Mouse (Mus musculus): Measurements from ENCODE around the gene Tsc2. TPM values are rescaled to one million over a fixed set of nuclear protein-coding genes. Genes with fewer than 3 reads are reported as not detected.

Gene Tsc2
- polyA plus RNA-seq, 1 experiment from 2014 or later: 69.2 TPM

DNA sequence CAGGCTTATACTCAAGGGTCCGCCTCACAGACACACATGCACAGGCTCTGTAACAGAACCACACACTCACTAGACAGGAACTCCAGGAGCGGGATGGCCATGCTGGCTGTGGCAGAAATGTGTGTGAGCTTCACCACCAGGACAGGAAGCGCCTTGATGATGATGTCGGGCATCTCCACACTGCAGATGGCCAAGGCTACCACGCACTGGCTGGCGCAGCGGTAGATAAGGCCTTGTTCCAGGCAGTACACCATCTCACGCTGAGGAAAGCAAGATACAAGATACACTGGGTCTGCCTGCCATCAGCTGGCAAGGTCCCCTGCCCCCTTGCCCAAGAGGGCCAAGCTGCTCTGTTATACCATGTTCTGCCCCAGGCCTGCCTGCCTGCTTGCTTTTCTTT, 23.6 kb downstream of the Tsc2 start:
- Histone ChIP-seq H3K4me2 (ENCODE audit: low read depth) (no peak overlapping the region), H3K27ac (ENCODE audit: low read depth, low read length) (no peak overlapping the region), H3K9ac (ENCODE audit: low read length) (no peak overlapping the region), H3K27me3 (ENCODE audit: control insufficient read depth, insufficient read depth, low read length) (no peaks in the 10 kb centered on the region), H3K4me3 (ENCODE audit: low read depth, low read length) (no peak overlapping the region), H3K36me3 (ENCODE audit: control insufficient read depth, insufficient read depth, low read length) (peaks cover 16% of the 10 kb centered on the region), H3K4me1 (ENCODE audit: control insufficient read depth, insufficient read depth, low read length) (no peaks in the 10 kb centered on the region), H3K9me3 (ENCODE audit: control insufficient read depth, low read length) (no peaks in the 10 kb centered on the region)
- no peak for DNase-seq (ENCODE audit: low spot score)
- ATAC-seq (ENCODE audit: insufficient read depth, low FRiP score, low TSS enrichment): no peak
- 94% methylated on average over 8 of the region's 8 CpGs for WGBS

DNA sequence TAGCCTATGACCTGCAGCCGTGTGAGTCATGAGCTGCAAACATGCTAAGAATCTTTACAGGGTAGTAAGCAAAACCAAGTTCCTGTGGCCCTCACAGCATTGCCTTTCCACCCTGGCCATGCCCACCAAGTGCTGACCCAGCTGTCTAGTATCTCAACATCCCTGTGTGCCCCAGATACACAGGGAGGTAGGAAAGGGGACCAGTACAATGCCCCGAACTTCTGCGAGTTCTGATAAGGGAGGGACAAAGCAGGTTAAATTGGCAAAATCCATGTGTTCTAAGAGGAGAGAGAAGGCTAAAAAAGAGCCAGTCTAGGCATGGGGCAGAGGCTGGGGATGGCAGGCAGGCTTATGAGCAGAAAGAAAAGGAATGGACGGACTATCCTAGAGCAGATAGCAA, 24.1 kb downstream of the Tsc2 start:
- H3K27me3 ChIP-seq (ENCODE audit: control insufficient read depth, insufficient read depth, low read length): no peaks in the 10 kb centered on the region
- no peak overlapping the region for H3K4me3 ChIP-seq (ENCODE audit: low read depth, low read length)
- H3K27ac ChIP-seq (ENCODE audit: low read depth, low read length): no peak overlapping the region
- 90% methylated on average over 4 of the region's 4 CpGs for WGBS
- H3K36me3 ChIP-seq (ENCODE audit: control insufficient read depth, insufficient read depth, low read length): peaks cover 11% of the 10 kb centered on the region
- no peak overlapping the region for H3K9ac ChIP-seq (ENCODE audit: low read length)
- DNase-seq (ENCODE audit: low spot score) (no peak), ATAC-seq (ENCODE audit: insufficient read depth, low FRiP score, low TSS enrichment) (no peak)
- H3K4me2 ChIP-seq (ENCODE audit: low read depth): no peak overlapping the region
- no peaks in the 10 kb centered on the region for H3K9me3 ChIP-seq (ENCODE audit: control insufficient read depth, low read length)
- H3K4me1 ChIP-seq (ENCODE audit: control insufficient read depth, insufficient read depth, low read length): no peaks in the 10 kb centered on the region

DNA sequence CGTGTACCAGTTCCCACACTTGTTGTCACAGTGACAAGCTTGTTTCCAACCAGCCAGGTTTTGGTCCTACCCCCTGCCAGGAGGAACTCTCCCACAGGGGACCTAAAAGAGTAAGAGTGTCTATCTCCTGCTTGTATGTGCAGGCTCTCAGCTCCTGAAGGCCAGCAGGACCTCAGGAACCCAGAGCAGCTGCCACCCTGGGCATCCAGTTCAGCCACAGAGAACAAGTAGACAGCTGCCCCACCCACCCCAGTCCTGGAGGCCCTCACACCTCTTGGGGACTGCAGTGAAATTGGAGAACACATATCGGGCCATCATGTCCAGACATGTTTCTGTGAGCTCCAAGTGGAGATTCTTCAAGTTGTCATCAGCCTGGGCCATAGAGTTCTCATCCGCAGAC, 27.9 kb downstream of the Tsc2 start:
- H3K4me2 ChIP-seq (ENCODE audit: low read depth): no peak overlapping the region
- no peaks in the 10 kb centered on the region for H3K27me3 ChIP-seq (ENCODE audit: control insufficient read depth, insufficient read depth, low read length)
- no peak overlapping the region for H3K27ac ChIP-seq (ENCODE audit: low read depth, low read length)
- H3K9me3 ChIP-seq (ENCODE audit: control insufficient read depth, low read length): no peaks in the 10 kb centered on the region
- H3K4me1 ChIP-seq (ENCODE audit: control insufficient read depth, insufficient read depth, low read length): no peaks in the 10 kb centered on the region
- no peak for ATAC-seq (ENCODE audit: insufficient read depth, low FRiP score, low TSS enrichment)
- WGBS: 92% methylated on average over 3 of the region's 3 CpGs
- H3K36me3 ChIP-seq (ENCODE audit: control insufficient read depth, insufficient read depth, low read length): peaks cover 24% of the 10 kb centered on the region
- no peak for DNase-seq (ENCODE audit: low spot score)
- H3K4me3 ChIP-seq (ENCODE audit: low read depth, low read length): no peak overlapping the region
- no peak overlapping the region for H3K9ac ChIP-seq (ENCODE audit: low read length)

DNA sequence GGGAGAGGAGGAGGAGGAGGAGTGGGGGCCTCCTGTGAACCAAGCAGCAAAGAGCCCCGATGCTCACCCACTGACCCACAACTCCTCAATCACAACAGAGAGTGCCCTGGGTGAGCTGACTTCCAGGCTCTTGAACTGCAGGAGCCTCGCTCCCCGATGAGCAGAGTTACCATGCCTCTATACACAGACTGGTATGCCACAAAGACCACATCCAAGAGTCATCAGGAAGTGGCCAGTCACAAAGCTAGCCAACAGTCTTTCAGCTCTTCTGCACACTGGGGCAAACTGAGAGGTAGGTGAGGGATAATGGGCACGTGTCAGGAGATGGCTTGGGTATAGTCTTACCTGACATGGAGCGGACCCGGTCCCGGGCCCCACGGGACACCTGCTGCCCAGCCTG, 28.5 kb downstream of the Tsc2 start:
- peaks cover 29% of the 10 kb centered on the region for H3K36me3 ChIP-seq (ENCODE audit: control insufficient read depth, insufficient read depth, low read length)
- DNase-seq (ENCODE audit: low spot score) (no peak), ATAC-seq (ENCODE audit: insufficient read depth, low FRiP score, low TSS enrichment) (no peak)
- 98% methylated on average over 8 of the region's 8 CpGs for WGBS
- no peak overlapping the region for H3K4me2 ChIP-seq (ENCODE audit: low read depth)
- H3K27me3 ChIP-seq (ENCODE audit: control insufficient read depth, insufficient read depth, low read length): no peaks in the 10 kb centered on the region
- H3K27ac ChIP-seq (ENCODE audit: low read depth, low read length): no peak overlapping the region
- no peak overlapping the region for H3K4me3 ChIP-seq (ENCODE audit: low read depth, low read length)
- no peaks in the 10 kb centered on the region for H3K4me1 ChIP-seq (ENCODE audit: control insufficient read depth, insufficient read depth, low read length)
- no peak overlapping the region for H3K9ac ChIP-seq (ENCODE audit: low read length)
- no peaks in the 10 kb centered on the region for H3K9me3 ChIP-seq (ENCODE audit: control insufficient read depth, low read length)

DNA sequence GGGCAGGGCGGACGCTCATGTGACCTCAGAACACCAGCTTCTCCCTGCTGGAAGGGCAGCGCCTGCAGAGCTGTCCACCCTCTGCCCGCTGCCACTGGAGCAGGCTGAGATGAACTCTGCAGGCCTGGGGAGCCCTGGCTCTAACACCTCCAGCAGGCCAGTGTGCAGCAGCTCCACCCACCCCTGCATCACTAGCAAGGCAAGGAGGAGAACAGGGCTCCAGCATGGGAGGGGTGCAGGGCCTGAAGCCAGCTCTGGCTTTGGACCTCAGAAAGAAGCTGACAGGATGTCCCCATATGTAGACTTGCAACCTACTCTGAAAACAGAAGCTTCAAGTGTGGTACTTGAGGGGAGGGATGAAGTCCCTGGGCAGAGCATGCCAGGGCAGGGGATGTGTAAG, 31.9 kb downstream of the Tsc2 start:
- DNase-seq (ENCODE audit: low spot score) (no peak), ATAC-seq (ENCODE audit: insufficient read depth, low FRiP score, low TSS enrichment) (no peak)
- H3K4me2 ChIP-seq (ENCODE audit: low read depth): no peak overlapping the region
- WGBS: 89% methylated on average over 4 of the region's 4 CpGs
- H3K4me1 ChIP-seq (ENCODE audit: control insufficient read depth, insufficient read depth, low read length): no peaks in the 10 kb centered on the region
- no peak overlapping the region for H3K27ac ChIP-seq (ENCODE audit: low read depth, low read length)
- H3K9ac ChIP-seq (ENCODE audit: low read length): no peak overlapping the region
- no peaks in the 10 kb centered on the region for H3K9me3 ChIP-seq (ENCODE audit: control insufficient read depth, low read length)
- no peak overlapping the region for H3K4me3 ChIP-seq (ENCODE audit: low read depth, low read length)
- H3K36me3 ChIP-seq (ENCODE audit: control insufficient read depth, insufficient read depth, low read length): peaks cover 39% of the 10 kb centered on the region
- no peaks in the 10 kb centered on the region for H3K27me3 ChIP-seq (ENCODE audit: control insufficient read depth, insufficient read depth, low read length)

DNA sequence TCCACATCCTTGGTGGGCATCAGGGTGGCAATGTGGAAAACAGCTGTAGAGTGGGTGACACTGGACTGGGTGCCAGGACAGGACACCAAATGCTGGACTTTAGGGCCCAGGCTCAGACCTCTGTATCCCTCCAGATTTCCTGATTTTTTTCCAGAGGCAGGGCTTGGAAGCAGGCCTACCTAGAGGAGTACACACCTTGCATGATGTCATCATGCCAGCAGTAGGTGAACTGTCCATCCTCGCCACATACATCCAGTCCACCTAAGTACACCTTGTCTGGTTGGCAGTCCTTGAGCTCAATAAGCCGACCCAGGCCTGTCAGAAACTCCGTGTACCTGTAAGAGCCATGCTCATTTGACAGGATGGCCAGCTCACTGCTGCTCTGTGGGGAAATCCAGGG, 34.4 kb downstream of the Tsc2 start:
- WGBS: 90% methylated on average over 3 of the region's 3 CpGs
- Histone ChIP-seq H3K4me2 (ENCODE audit: low read depth) (no peak overlapping the region), H3K4me1 (ENCODE audit: control insufficient read depth, insufficient read depth, low read length) (no peaks in the 10 kb centered on the region), H3K27ac (ENCODE audit: low read depth, low read length) (no peak overlapping the region), H3K4me3 (ENCODE audit: low read depth, low read length) (no peak overlapping the region), H3K9me3 (ENCODE audit: control insufficient read depth, low read length) (no peaks in the 10 kb centered on the region), H3K36me3 (ENCODE audit: control insufficient read depth, insufficient read depth, low read length) (peaks cover 57% of the 10 kb centered on the region), H3K27me3 (ENCODE audit: control insufficient read depth, insufficient read depth, low read length) (no peaks in the 10 kb centered on the region), H3K9ac (ENCODE audit: low read length) (no peak overlapping the region)
- ATAC-seq (ENCODE audit: insufficient read depth, low FRiP score, low TSS enrichment) (no peak), DNase-seq (ENCODE audit: low spot score) (no peak)

DNA sequence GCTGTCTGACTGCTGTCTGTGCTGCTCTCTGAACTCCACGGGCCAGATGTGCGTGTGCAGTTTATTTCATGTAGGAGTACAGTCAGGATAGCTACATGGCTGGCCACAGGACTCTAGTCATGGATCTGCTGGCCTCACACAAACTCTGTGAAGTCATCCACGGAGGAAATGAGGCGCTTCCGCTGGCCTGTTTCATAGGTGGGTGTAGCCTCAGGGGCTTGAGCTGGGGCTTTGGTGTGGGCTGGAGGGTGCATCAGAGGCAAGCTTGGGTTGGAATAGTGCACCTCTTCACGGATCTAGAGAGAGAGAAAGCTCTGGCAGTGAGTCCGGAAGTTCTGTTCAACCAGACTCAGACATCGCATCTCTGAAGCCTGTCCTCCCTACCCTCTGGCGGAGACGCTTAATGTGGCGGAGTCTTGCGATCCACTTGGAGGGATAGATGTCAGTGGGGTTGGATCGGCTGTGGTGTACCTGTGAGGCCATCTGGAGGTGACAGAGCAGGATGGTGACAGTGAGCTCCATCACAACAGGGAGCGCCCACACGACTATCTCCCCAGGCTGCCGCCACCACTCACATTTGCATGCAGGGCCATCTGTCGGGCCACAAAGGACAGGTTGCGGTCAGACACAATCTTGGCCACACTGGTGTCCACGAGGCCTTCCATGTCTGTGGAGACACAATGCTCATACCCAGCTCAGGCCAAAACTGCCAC, 35.8 kb downstream of the Tsc2 start:
- H3K9me3 ChIP-seq (ENCODE audit: control insufficient read depth, low read length): no peaks in the 10 kb centered on the region
- 88% methylated on average over 19 of the region's 19 CpGs for WGBS
- H3K27me3 ChIP-seq (ENCODE audit: control insufficient read depth, insufficient read depth, low read length): no peaks in the 10 kb centered on the region
- H3K4me3 ChIP-seq (ENCODE audit: low read depth, low read length): no peak overlapping the region
- H3K4me2 ChIP-seq (ENCODE audit: low read depth): no peak overlapping the region
- H3K4me1 ChIP-seq (ENCODE audit: control insufficient read depth, insufficient read depth, low read length): no peaks in the 10 kb centered on the region
- H3K36me3 ChIP-seq (ENCODE audit: control insufficient read depth, insufficient read depth, low read length): peaks cover 57% of the 10 kb centered on the region
- H3K9ac ChIP-seq (ENCODE audit: low read length): no peak overlapping the region
- DNase-seq (ENCODE audit: low spot score) (no peak), ATAC-seq (ENCODE audit: insufficient read depth, low FRiP score, low TSS enrichment) (no peak)
- no peak overlapping the region for H3K27ac ChIP-seq (ENCODE audit: low read depth, low read length)

DNA sequence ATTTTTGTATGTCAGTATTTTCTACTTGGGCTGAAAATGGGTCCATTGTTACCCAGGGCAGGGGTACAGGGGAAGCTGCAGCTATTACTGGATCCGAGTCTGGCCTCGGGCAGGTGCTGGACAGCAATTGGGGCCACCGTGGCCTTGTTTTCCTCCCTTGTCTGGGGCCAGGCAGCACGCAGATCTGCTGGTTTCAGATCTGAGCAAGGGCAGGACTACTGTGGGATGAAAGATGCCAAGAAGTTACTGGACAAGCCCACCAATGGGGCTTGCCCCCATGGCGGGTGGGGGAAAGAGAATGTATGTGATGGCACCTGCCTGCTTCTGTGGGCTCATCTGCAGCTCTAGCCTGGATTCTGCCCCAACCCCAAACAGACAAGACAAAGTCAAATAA, 36.4 kb downstream of the Tsc2 start:
- H3K9ac ChIP-seq (ENCODE audit: low read length): no peak overlapping the region
- WGBS: 84% methylated on average over 5 of the region's 5 CpGs
- no peaks in the 10 kb centered on the region for H3K4me1 ChIP-seq (ENCODE audit: control insufficient read depth, insufficient read depth, low read length)
- H3K9me3 ChIP-seq (ENCODE audit: control insufficient read depth, low read length): no peaks in the 10 kb centered on the region
- H3K36me3 ChIP-seq (ENCODE audit: control insufficient read depth, insufficient read depth, low read length): peaks cover 52% of the 10 kb centered on the region
- DNase-seq (ENCODE audit: low spot score) (no peak), ATAC-seq (ENCODE audit: insufficient read depth, low FRiP score, low TSS enrichment) (no peak)
- no peak overlapping the region for H3K4me3 ChIP-seq (ENCODE audit: low read depth, low read length)
- no peak overlapping the region for H3K4me2 ChIP-seq (ENCODE audit: low read depth)
- no peaks in the 10 kb centered on the region for H3K27me3 ChIP-seq (ENCODE audit: control insufficient read depth, insufficient read depth, low read length)
- H3K27ac ChIP-seq (ENCODE audit: low read depth, low read length): no peak overlapping the region

Measured in neural tube, embryonic 11.5 days (tissue).